In genomic region chr7:126094738-126095137, GRCm38 (mm10) we compare ENCODE assay signal across 21 mouse cellular contexts. TPM values are rescaled to one million over a fixed set of nuclear protein-coding genes. Genes with fewer than 3 reads are reported as not detected.
"Had no signal": no experiment of that assay in that cellular context is flagged by ENCODE, and none has a peak within 500 bp of the region (broad histone marks: within the 10 kb centered on the region; RNA-seq: fewer than 3 reads in every experiment).

No protein-coding gene starts in this region.

- H3K9me3 ChIP-seq: liver, embryonic 15.5 days; lung, embryonic 15.5 days; megakaryocyte, embryonic 14.5 days; midbrain, embryonic 13.5 days; midbrain, embryonic 15.5 days; neural tube, embryonic 12.5 days; stomach, embryonic 15.5 days had no signal

- H3K4me1 ChIP-seq: liver, embryonic 15.5 days; lung, embryonic 15.5 days; midbrain, embryonic 13.5 days; midbrain, embryonic 15.5 days; neural tube, embryonic 12.5 days; stomach, embryonic 15.5 days had no signal

- H3K9ac ChIP-seq: liver, embryonic 15.5 days; liver, postnatal 0 days; lung, embryonic 15.5 days; midbrain, embryonic 13.5 days; midbrain, embryonic 15.5 days; neural tube, embryonic 12.5 days; stomach, embryonic 15.5 days had no signal

- ATAC-seq: liver, postnatal 0 days; lung, postnatal 0 days; midbrain, embryonic 13.5 days; midbrain, embryonic 15.5 days had no signal

- H3K4me2 ChIP-seq: liver, embryonic 15.5 days; lung, embryonic 15.5 days; midbrain, embryonic 11.5 days; midbrain, embryonic 13.5 days; midbrain, embryonic 15.5 days; neural tube, embryonic 12.5 days; stomach, embryonic 15.5 days had no signal

- H3K27ac ChIP-seq: liver, embryonic 15.5 days; lung, embryonic 15.5 days; macrophage; midbrain, embryonic 13.5 days; midbrain, embryonic 15.5 days; neural tube, embryonic 12.5 days; stomach, embryonic 15.5 days; stomach, postnatal 0 days had no signal

- H3K4me3 ChIP-seq: liver, embryonic 15.5 days; lung, embryonic 15.5 days; megakaryocyte, embryonic 14.5 days; midbrain, embryonic 13.5 days; midbrain, embryonic 15.5 days; neural tube, embryonic 12.5 days; stomach, embryonic 15.5 days had no signal

- H3K27me3 ChIP-seq: liver, embryonic 15.5 days; lung, embryonic 15.5 days; midbrain, embryonic 13.5 days; midbrain, embryonic 15.5 days; neural tube, embryonic 12.5 days; stomach, embryonic 15.5 days had no signal

- DNase-seq: liver, postnatal 0 days; lung, adult 2 months; lung, postnatal 14 days; lung, postnatal 36 days; thymus, adult 2 months; thymus, postnatal 25 days; thymus, postnatal 4 days had no signal

RNA-seq across cellular contexts. Expression of gene Gsg1l, which starts 12.5 kb away (rescaled TPM):
- total RNA-seq: megakaryocyte progenitor cell, adult 5-6 weeks; monocyte, adult 5-6 weeks; neutrophil, adult 5-6 weeks had no signal
